In genomic region chr1:134075532-134075931, GRCm38 (mm10) we compare ENCODE assay signal across 11 mouse cellular contexts. TPM values are rescaled to one million over a fixed set of nuclear protein-coding genes. Genes with fewer than 3 reads are reported as not detected.
A peak's percentile ranks its signal among the peaks of the same experiment; 100 is the strongest.
DNase-seq lines count a peak whose midpoint lies in the region; ATAC-seq and TF ChIP-seq lines count a peak whose summit lies in the region.
"Had no signal": no experiment of that assay in that cellular context is flagged by ENCODE, and none has a peak within 500 bp of the region (broad histone marks: within the 10 kb centered on the region; RNA-seq: fewer than 3 reads in every experiment).

No protein-coding gene starts in this region.

- DNase-seq in lung, postnatal 4 days: no peak
- DNase-seq in heart, postnatal 0 days (ENCODE audit: low spot score): no peak
- DNase-seq in testis, postnatal 14 days (ENCODE audit: low spot score): no peak
- no peak for DNase-seq in right cerebral cortex, postnatal 14 days
- DNase-seq in urinary bladder, postnatal 14 days (ENCODE audit: low spot score): no peak
- DNase-seq: cerebellum, adult 9-11 months had no signal

- TF ChIP-seq CTCF in heart, postnatal 0 days (IDR thresholded peaks at IDR 0.05; ENCODE audit: low read depth): no peak

- H3K27me3 ChIP-seq in lung, embryonic 15.5 days: no peaks in the 10 kb centered on the region
- H3K27me3 ChIP-seq in heart, postnatal 0 days (ENCODE audit: control insufficient read depth, insufficient read depth, low read length): no peaks in the 10 kb centered on the region
- H3K27me3 ChIP-seq in liver, embryonic 12.5 days (replicated peaks): no peaks in the 10 kb centered on the region
- no peaks in the 10 kb centered on the region for H3K27me3 ChIP-seq in stomach, embryonic 15.5 days (replicated peaks)
- H3K27me3 ChIP-seq: Patski had no signal

- WGBS in lung, embryonic 15.5 days: 79% methylated on average over 8 of the region's 8 CpGs
- 88% methylated on average over 8 of the region's 8 CpGs for WGBS in heart, postnatal 0 days
- 91% methylated on average over 8 of the region's 8 CpGs for WGBS in liver, embryonic 12.5 days (ENCODE audit: insufficient replicate concordance)
- 79% methylated on average over 8 of the region's 8 CpGs for WGBS in stomach, embryonic 15.5 days

- H3K9ac ChIP-seq in lung, embryonic 15.5 days: peak overlapping the region; percentile 10; the same call in 1 of the 2 replicates
- H3K9ac ChIP-seq in heart, postnatal 0 days (replicated peaks; ENCODE audit: low read depth, low read length): peak overlapping the region; percentile 54; the same call in 1 of the 2 replicates
- H3K9ac ChIP-seq in liver, embryonic 12.5 days: peak overlapping the region; percentile 96
- H3K9ac ChIP-seq in stomach, embryonic 15.5 days: no peak overlapping the region

- H3K9me3 ChIP-seq in lung, embryonic 15.5 days: no peaks in the 10 kb centered on the region
- no peaks in the 10 kb centered on the region for H3K9me3 ChIP-seq in heart, postnatal 0 days (replicated peaks; ENCODE audit: control insufficient read depth, low read length)
- no peaks in the 10 kb centered on the region for H3K9me3 ChIP-seq in liver, embryonic 12.5 days (replicated peaks)
- no peaks in the 10 kb centered on the region for H3K9me3 ChIP-seq in stomach, embryonic 15.5 days

- H3K36me3 ChIP-seq in lung, embryonic 15.5 days: peaks cover 16% of the 10 kb centered on the region
- H3K36me3 ChIP-seq in heart, postnatal 0 days (replicated peaks; ENCODE audit: control insufficient read depth, insufficient read depth, low read length): peaks cover 28% of the 10 kb centered on the region
- H3K36me3 ChIP-seq in liver, embryonic 12.5 days: peaks cover 38% of the 10 kb centered on the region
- H3K36me3 ChIP-seq in stomach, embryonic 15.5 days: peaks cover 2% of the 10 kb centered on the region; the same call in 1 of the 2 replicates

- no peak for TF ChIP-seq EP300 in heart, postnatal 0 days (IDR thresholded peaks at IDR 0.05; ENCODE audit: low read depth)

- H3K4me2 ChIP-seq in lung, embryonic 15.5 days: peak overlapping the region; percentile 73
- peak overlapping the region; percentile 77 for H3K4me2 ChIP-seq in heart, postnatal 0 days (ENCODE audit: low read depth, low read length)
- peak overlapping the region; percentile 73 for H3K4me2 ChIP-seq in liver, embryonic 12.5 days
- H3K4me2 ChIP-seq in stomach, embryonic 15.5 days: peak overlapping the region; percentile 71; the same call in 1 of the 2 replicates

- peaks cover 86% of the 10 kb centered on the region for H3K4me1 ChIP-seq in lung, embryonic 15.5 days
- peaks cover 58% of the 10 kb centered on the region for H3K4me1 ChIP-seq in heart, postnatal 0 days (ENCODE audit: control insufficient read depth, insufficient read depth)
- H3K4me1 ChIP-seq in liver, embryonic 12.5 days: peaks cover 84% of the 10 kb centered on the region
- peaks cover 51% of the 10 kb centered on the region for H3K4me1 ChIP-seq in stomach, embryonic 15.5 days

- no peak for ATAC-seq in lung, embryonic 15.5 days (ENCODE audit: borderline replicate concordance, extremely low read depth, low FRiP score, low TSS enrichment)
- ATAC-seq in heart, postnatal 0 days (ENCODE audit: insufficient read depth, low read depth): no peak
- no peak for ATAC-seq in liver, embryonic 12.5 days
- ATAC-seq in stomach, embryonic 15.5 days (ENCODE audit: insufficient read depth, low FRiP score, low read depth): no peak

- peak overlapping the region; percentile 70 for H3K4me3 ChIP-seq in lung, embryonic 15.5 days
- peak overlapping the region; percentile 68 for H3K4me3 ChIP-seq in heart, postnatal 0 days (ENCODE audit: low read depth, low read length)
- H3K4me3 ChIP-seq in liver, embryonic 12.5 days: peak overlapping the region; percentile 84
- 0 out of 2 replicates have a peak overlapping the region, but pooled peaks have one; percentile 4 for H3K4me3 ChIP-seq in stomach, embryonic 15.5 days (replicated peaks)

- peak overlapping the region; percentile 12; the same call in 1 of the 2 replicates for H3K27ac ChIP-seq in lung, embryonic 15.5 days
- H3K27ac ChIP-seq in heart, postnatal 0 days (ENCODE audit: low read depth): 0 out of 2 replicates have a peak overlapping the region, but pooled peaks have one; percentile 16
- peak overlapping the region; percentile 99 for H3K27ac ChIP-seq in liver, embryonic 12.5 days
- 0 out of 2 replicates have a peak overlapping the region, but pooled peaks have one; percentile 14 for H3K27ac ChIP-seq in stomach, embryonic 15.5 days

RNA-seq across cellular contexts. Expression of gene Btg2, which starts 3.4 kb away (rescaled TPM):
- 111 and 115 TPM in 2 replicates for polyA plus RNA-seq in lung, embryonic 15.5 days (2015; fragmentation: Nextera tagmentation; extraction: Ambion mirVana)
- total RNA-seq in heart, postnatal 0 days (2014; rRNA removed; ENCODE audit: low replicate concordance): 46.8 and 52.9 TPM in 2 replicates
- 27.4 and 33.7 TPM in 2 replicates for polyA plus RNA-seq in heart, postnatal 0 days (2015; fragmentation: Nextera tagmentation; extraction: Ambion mirVana)
- polyA plus RNA-seq in liver, embryonic 12.5 days (2016; fragmentation: Nextera tagmentation; extraction: Ambion mirVana): 78.2 and 80.8 TPM in 2 replicates
- polyA plus RNA-seq in stomach, embryonic 15.5 days (2015; fragmentation: Nextera tagmentation; extraction: Ambion mirVana): 72.2 and 72.4 TPM in 2 replicates

RNA-seq across cellular contexts. Expression of gene Chit1, which starts 35.5 kb away (rescaled TPM):
- 0.19 and 0.35 TPM in 2 replicates for polyA plus RNA-seq in lung, embryonic 15.5 days (2015; fragmentation: Nextera tagmentation; extraction: Ambion mirVana)
- total RNA-seq in heart, postnatal 0 days (2014; rRNA removed; ENCODE audit: low replicate concordance): 0.76 and 1.5 TPM in 2 replicates
- polyA plus RNA-seq in heart, postnatal 0 days (2015; fragmentation: Nextera tagmentation; extraction: Ambion mirVana): 0.19 and 0.30 TPM in 2 replicates
- 0.07 and 0.12 TPM in 2 replicates for polyA plus RNA-seq in liver, embryonic 12.5 days (2016; fragmentation: Nextera tagmentation; extraction: Ambion mirVana)
- 0.70 and 1.1 TPM in 2 replicates for polyA plus RNA-seq in stomach, embryonic 15.5 days (2015; fragmentation: Nextera tagmentation; extraction: Ambion mirVana)
- total RNA-seq: megakaryocyte-erythroid progenitor cell, adult 5-6 weeks had no signal
- polyA plus RNA-seq: Patski had no signal

RNA-seq across cellular contexts. Expression of gene Fmod, which starts 38.5 kb away (rescaled TPM):
- polyA plus RNA-seq in lung, embryonic 15.5 days (2015; fragmentation: Nextera tagmentation; extraction: Ambion mirVana): 193 and 195 TPM in 2 replicates
- 11.2 and 12.5 TPM in 2 replicates for total RNA-seq in heart, postnatal 0 days (2014; rRNA removed; ENCODE audit: low replicate concordance)
- 7.7 and 8.9 TPM in 2 replicates for polyA plus RNA-seq in heart, postnatal 0 days (2015; fragmentation: Nextera tagmentation; extraction: Ambion mirVana)
- polyA plus RNA-seq in liver, embryonic 12.5 days (2016; fragmentation: Nextera tagmentation; extraction: Ambion mirVana): 2.6 and 3.1 TPM in 2 replicates
- 9.0 and 11.1 TPM in 2 replicates for polyA plus RNA-seq in stomach, embryonic 15.5 days (2015; fragmentation: Nextera tagmentation; extraction: Ambion mirVana)
- total RNA-seq: megakaryocyte-erythroid progenitor cell, adult 5-6 weeks had no signal

Comparison
In these comparisons a context has a peak if more than half of its experiments do, and no peak if none do; other contexts are left out.
1. H3K27ac ChIP-seq: peak in every context shown above with its lines; median percentile 99 in liver, embryonic 12.5 days; 16 in heart, postnatal 0 days; 14 in stomach, embryonic 15.5 days; 12 in lung, embryonic 15.5 days.
2. H3K4me3 ChIP-seq: peak in every context shown above with its lines; median percentile 84 in liver, embryonic 12.5 days; 70 in lung, embryonic 15.5 days; 68 in heart, postnatal 0 days; 4 in stomach, embryonic 15.5 days.
3. RNA of gene Fmod, which starts 38.5 kb away (polyA plus RNA-seq): 193 to 195 TPM in lung, embryonic 15.5 days; 9.0 to 11.1 TPM in stomach, embryonic 15.5 days, 7.7 to 8.9 TPM in heart, postnatal 0 days and 2.6 to 3.1 TPM in liver, embryonic 12.5 days; every median in the first group is over 10 times any median in the second.
4. Peak in every context shown above with its lines, with median percentiles within 50 percentile points of each other: H3K4me2 ChIP-seq.